Mouse (Mus musculus) megakaryocyte progenitor cell, adult 5-6 weeks (primary cell): Measurements from ENCODE around the gene Rsph3b. TPM values are rescaled to one million over a fixed set of nuclear protein-coding genes. Genes with fewer than 3 reads are reported as not detected.

Experiments used
- ATAC-seq: replicated peaks from 2 replicates; pipeline ENCODE4 v1.8.0; 2016; ENCODE audit warnings: mild to moderate bottlenecking, moderate TSS enrichment, inconsistent platforms; ENCODE audit not compliant: poor library complexity
- total RNA-seq, 2 experiments: library from RNA; stranded (forward) in 1 of 2; stranded (reverse) in 1 of 2; fragments of 157-497, 149-512 nt in 1 of 2; fragments of 200-1000 nt in 1 of 2; gene quantifications; 2 replicates each; pipeline versions ENCODE4 v1.2.3 to v1.2.4; 2015 to 2017

Rsph3b gene
- total RNA-seq, 2 experiments from 2014 or later: 30.9 to 33.0 TPM

DNA sequence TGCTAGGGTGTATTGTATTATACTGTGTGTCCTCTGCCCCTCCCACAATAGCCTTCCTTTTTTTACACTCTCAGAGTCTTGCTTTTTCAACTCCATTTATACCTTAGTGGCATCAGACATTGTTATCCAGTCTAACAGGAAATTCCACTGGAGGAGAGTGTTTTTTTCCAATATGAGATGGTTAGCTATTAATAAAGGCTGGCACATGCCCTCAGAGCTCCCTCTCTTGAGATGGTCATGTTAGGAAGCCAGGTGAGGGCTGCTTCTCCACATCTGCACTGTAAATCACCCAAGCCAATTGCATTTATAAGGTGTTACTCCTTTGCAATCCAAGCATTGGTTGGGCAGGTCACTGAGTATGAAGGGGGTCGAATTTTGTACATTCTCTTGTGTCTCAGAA is 81.9 kb downstream of the Rsph3b start:
- no peak for ATAC-seq

GRCm38 (mm10) chr17:6865580-6865979 is 82.9 kb downstream of the Rsph3b start:
- no peak for ATAC-seq

DNA sequence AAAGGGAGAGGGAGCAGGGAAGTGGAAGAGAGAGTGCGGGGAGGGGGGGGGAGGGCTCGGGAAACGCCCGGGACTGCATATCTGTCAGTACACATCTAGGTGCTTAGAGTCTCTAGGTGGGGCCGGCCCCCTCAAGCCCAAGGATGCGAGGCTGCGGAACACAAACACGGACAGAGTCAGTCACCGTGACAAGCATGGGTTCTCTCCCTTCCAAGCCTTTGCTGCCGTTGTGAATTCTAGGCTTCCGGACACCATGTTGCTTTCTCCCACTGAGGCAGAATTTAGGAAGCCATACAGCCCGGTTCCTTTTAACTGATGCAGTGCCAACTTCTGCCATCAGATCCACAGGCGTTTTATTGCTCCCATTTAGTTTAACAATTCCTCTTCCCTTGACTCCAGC is 83.6 kb downstream of the Rsph3b start:
- no peak for ATAC-seq

DNA sequence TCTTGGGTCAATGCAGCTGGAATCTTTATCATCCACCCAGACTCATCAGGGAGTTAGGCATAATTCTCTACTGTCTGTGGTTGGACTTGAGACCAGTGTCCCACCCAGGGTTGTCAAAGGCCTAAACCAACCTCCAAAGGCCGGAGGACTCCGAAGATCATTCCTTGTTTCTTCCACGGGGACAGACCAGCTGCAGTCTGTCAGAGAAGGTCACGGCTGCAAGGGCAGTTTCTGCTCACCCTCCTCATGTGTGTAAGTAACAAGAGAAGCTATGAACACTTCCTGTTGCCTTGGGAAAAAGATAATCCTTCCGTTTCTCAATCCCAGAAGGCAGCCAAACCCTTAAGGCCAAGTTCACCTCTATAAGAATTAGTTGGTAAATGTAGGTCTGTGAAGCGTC is 85.0 kb downstream of the Rsph3b start:
- no peak for ATAC-seq

GRCm38 (mm10) chr17:6862040-6862780 is 86.3 kb downstream of the Rsph3b start:
- no peak for ATAC-seq

DNA sequence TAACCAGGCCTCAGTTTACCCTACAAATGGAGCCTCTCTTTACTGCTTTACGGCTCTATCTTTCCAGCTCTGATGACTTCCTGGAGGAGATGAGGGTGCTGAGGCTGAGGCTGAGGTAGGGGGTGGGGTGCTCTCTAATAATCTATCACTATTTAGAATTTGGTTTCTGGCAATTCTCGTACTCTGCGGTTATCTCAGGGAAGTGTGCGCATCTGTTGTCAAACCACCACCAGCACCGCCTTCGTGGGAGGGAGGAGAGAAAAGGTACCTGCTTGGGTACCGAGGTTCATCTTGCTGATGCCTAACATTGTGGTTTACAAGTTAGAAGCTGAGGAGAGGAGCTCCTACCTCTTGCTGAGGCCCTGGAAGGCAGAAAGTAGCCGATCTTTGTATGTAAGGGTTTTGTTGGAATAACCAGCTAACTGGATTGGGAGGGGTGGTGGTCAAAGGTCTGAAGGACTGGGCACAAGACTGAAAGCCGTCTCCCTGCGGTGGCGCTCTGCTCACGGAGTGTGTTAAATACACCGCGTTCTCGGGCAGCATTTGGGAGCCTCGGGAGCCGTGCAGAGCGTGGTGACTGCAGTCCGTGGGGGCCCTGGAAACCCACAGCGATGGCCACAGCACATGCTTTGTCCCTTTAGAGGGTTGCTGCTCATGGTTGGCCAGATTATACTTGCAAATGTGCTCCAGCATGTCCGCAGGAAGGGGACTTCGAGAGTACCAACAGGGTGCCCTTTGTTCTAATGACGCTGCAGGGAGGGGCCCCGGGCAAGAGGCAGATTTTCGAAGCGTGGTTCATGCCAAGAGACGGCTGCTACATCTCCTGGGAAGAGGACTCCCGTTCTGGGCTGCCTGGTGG is 87.1 kb downstream of the Rsph3b start:
- peak; percentile 52 for ATAC-seq

GRCm38 (mm10) chr17:6860491-6860897 is 88.0 kb downstream of the Rsph3b start:
- ATAC-seq: no peak

- ATAC-seq: no peak
These were observed 88.4 kb downstream of the Rsph3b start for GRCm38 (mm10) chr17:6860067-6860466.

Other genes with a start within 250 kb of the Rsph3b start
- 43.8 and 45.3 TPM in 2 replicates for gene Ezr, start 165.9 kb downstream of the Rsph3b start, total RNA-seq (2015)
- 118 and 129 TPM in 2 replicates for gene Ezr, start 165.9 kb downstream of the Rsph3b start, total RNA-seq (2017)
- 45.2 and 58.1 TPM in 2 replicates for gene Tagap1, start 12.5 kb upstream of the Rsph3b start, total RNA-seq (2015)
- gene Tagap1, start 12.5 kb upstream of the Rsph3b start, total RNA-seq (2017): 34.9 and 46.6 TPM in 2 replicates
- gene Rnaset2b, start 22.0 kb upstream of the Rsph3b start, total RNA-seq (2015): 863 and 899 TPM in 2 replicates
- gene Rnaset2b, start 22.0 kb upstream of the Rsph3b start, total RNA-seq (2017): 903 and 1,046 TPM in 2 replicates
- not detected in 2 replicates for gene Gm49721, start 30.2 kb upstream of the Rsph3b start, total RNA-seq (2015)
- not detected in 2 replicates for gene Gm49721, start 30.2 kb upstream of the Rsph3b start, total RNA-seq (2017)
- gene Gm1604a, start 76.9 kb upstream of the Rsph3b start, total RNA-seq (2015): not detected in 2 replicates
- 6.0 and 6.4 TPM in 2 replicates for gene Gm1604a, start 76.9 kb upstream of the Rsph3b start, total RNA-seq (2017)
- 16.5 and 16.9 TPM in 2 replicates for gene Rps6ka2, start 221.4 kb upstream of the Rsph3b start, total RNA-seq (2015)
- 18.7 and 20.4 TPM in 2 replicates for gene Rps6ka2, start 221.4 kb upstream of the Rsph3b start, total RNA-seq (2017)